Mouse (Mus musculus) adrenal gland, postnatal 10 days (tissue): ENCODE measurements around the gene Ormdl2. TPM values are rescaled to one million over a fixed set of nuclear protein-coding genes. Genes with fewer than 3 reads are reported as not detected.

Experiments
- DNase-seq: peaks from one replicate; pipeline ENCODE4 v3.0.0; 2021; ENCODE audit warnings: mixed read lengths
- total RNA-seq, 2 experiments: library from RNA; stranded (reverse); gene quantifications; 2 replicates each; pipeline ENCODE4 v1.2.3; 2021

The Ormdl2 gene
- total RNA-seq, 2 experiments from 2014 or later = 28.3 to 30.2 TPM

- DNase-seq = peak; percentile 69
Observed at GRCm38 (mm10) chr10:128803771-128804270, 17.6 kb downstream of the Ormdl2 start, which contains the start of gene Dnajc14. Dnajc14 (plus strand) TSS chr10:128804062.

GRCm38 (mm10) chr10:128803361-128803760, 18.1 kb downstream of the Ormdl2 start:
- DNase-seq = no peak

DNA sequence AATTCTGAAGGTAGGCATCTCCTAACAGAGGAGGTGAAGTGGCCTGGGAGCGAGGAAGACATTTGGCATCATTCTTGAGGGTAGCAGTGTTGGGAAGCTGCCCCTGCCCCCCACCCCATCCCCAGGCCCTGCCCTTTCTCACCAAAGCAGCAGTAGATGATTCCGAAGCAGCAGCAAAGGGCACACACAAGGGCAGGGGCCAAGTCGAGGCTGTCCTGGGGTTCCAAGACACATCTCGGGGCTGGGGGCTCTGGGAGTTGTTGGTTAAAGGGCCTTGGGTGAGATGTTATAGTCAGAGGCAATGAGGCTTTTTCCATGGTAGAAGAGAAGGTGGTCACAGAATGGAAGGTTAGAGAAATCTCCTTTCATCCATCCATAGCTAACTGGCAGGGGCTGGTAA, 18.5 kb downstream of the Ormdl2 start:
- DNase-seq = no peak

DNA sequence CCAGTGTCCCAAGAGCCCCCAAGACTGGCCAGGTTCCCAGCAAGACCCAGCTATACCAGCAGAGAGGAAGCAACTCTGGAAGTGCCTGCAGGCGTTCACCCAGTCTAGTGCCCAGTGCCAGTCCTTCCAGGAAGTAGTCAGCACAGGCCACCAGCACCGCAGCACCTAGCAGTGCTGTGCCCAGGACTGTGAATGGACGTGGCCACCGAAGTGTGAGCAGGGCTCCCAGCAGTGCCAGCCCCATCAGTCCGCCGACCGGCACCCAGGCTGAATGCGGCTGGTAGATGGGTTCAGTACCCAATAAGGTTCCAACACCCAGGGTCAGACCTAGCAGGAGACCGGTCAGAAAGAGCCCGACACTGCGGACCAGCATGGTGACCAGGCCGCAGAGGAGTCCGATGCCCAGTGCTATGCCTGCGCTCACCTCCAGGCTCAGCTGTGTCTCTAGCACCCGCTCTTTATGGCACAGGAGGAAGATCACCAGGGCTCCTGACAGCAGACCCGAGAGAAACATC, 19.4 kb downstream of the Ormdl2 start:
- no peak for DNase-seq

GRCm38 (mm10) chr10:128798676-128799075, 22.8 kb downstream of the Ormdl2 start:
- DNase-seq = no peak

- no peak for DNase-seq
Observed at GRCm38 (mm10) chr10:128795581-128795980, 25.9 kb downstream of the Ormdl2 start.

GRCm38 (mm10) chr10:128794391-128794790, 27.1 kb downstream of the Ormdl2 start:
- no peak for DNase-seq

DNA sequence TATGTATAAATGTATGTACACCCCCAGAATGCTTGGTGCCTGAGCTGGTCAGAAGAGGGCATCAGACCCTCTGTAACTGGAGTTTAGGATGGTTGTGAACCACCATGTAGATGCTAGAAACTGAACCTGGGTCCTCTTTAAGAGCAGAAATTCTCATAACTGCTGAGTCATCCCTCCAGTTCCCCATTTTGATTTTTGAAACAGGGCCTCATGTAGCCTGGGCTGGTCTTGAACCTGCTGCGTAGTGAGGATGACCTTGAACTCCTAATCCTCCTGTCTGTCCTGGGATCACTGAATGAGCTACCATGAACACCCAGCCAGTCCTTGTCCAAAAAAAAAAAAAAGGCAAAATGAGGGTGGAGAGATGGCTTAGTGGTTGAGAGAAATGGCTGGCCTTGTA, 28.2 kb downstream of the Ormdl2 start:
- DNase-seq = no peak

- no peak for DNase-seq
Observed at GRCm38 (mm10) chr10:128792041-128792440, 29.4 kb downstream of the Ormdl2 start.

- DNase-seq = peak; percentile 63
Observed at GRCm38 (mm10) chr10:128790398-128791124, 30.9 kb downstream of the Ormdl2 start, which contains the start of gene Mmp19. Mmp19 (plus strand) TSS chr10:128790910.

GRCm38 (mm10) chr10:128780200-128780599, 41.2 kb downstream of the Ormdl2 start:
- DNase-seq = no peak

GRCm38 (mm10) chr10:128779011-128779795, 42.2 kb downstream of the Ormdl2 start:
- peak; percentile 78 for DNase-seq

- no peak for DNase-seq
Observed at GRCm38 (mm10) chr10:128778441-128778840, 43.0 kb downstream of the Ormdl2 start.

DNA sequence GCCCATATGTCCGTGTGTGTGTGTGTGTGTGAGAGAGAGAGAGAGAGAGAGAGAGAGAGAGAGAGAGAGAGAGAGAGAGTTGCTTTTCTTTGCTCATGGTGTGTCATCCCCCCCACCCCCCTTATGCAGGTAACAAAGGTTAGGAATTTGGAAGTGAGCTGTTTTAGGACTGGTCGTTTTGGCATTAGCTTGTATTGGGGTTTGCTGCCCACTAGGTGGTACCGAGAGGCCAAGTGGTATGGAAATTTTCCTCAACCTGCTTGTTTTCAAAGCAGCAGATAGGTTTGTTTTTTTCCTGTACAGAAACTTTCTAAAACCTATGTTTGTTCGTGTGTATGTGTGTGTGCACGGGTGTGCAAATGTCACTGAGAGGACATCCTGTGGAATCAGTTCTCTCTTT, 47.8 kb downstream of the Ormdl2 start:
- no peak for DNase-seq

DNA sequence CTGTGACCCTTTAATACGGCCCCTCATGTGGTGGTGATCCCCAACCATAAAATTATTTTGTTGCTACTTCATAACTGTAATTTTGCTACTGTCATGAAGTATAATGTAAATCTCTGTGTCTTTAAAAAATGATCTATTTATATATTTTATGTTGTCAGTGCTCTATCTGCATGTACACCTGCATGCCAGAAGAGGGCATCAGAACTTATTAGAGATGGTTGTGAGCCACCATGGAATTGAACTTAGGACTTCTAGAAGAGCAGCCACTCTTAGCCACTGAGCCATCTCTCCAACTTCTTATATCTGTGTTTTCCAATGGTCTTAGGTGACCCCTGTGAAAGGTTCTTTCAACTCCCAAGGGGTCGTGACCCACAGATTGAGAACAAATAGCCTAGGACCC, 48.5 kb downstream of the Ormdl2 start:
- no peak for DNase-seq

Other genes starting within 250 kb of the Ormdl2 start
- gene Erbb3, start 232.0 kb downstream of the Ormdl2 start, total RNA-seq = 10 to 100 TPM in 1 of 2 experiments, 1 to 10 TPM in 1; 10.0 to 11.1 TPM
- gene Rps26, start 194.9 kb downstream of the Ormdl2 start, total RNA-seq = 100 to 1,000 TPM; 696 to 753 TPM
- gene Ikzf4, start 175.7 kb downstream of the Ormdl2 start, total RNA-seq = 1 to 10 TPM in 1 of 2 experiments, under 1 TPM in 1; 0.87 to 2.2 TPM
- 10 to 100 TPM; 19.8 to 24.2 TPM for gene Suox, start 147.6 kb downstream of the Ormdl2 start, total RNA-seq
- 10 to 100 TPM; 91.4 to 96.1 TPM for gene Rab5b, start 125.4 kb downstream of the Ormdl2 start, total RNA-seq
- 1 to 10 TPM; 2.1 to 2.7 TPM for gene Pmel, start 117.5 kb downstream of the Ormdl2 start, total RNA-seq
- gene Cdk2, start 116.6 kb downstream of the Ormdl2 start, total RNA-seq = 10 to 100 TPM; 33.2 to 38.6 TPM
- 10 to 100 TPM; 16.2 to 17.2 TPM for gene Dgka, start 76.8 kb downstream of the Ormdl2 start, total RNA-seq
- 10 to 100 TPM; 24.3 to 26.3 TPM for gene Pym1, start 73.8 kb downstream of the Ormdl2 start, total RNA-seq
- gene Mmp19, start 30.7 kb downstream of the Ormdl2 start, total RNA-seq = 10 to 100 TPM; 22.1 to 23.9 TPM
- gene Dnajc14, start 17.6 kb downstream of the Ormdl2 start, total RNA-seq = 10 to 100 TPM; 57.7 to 64.9 TPM
- gene Tmem198b, start 17.3 kb downstream of the Ormdl2 start, total RNA-seq = 10 to 100 TPM; 11.0 to 14.1 TPM
- gene Sarnp, start 4.3 kb downstream of the Ormdl2 start, total RNA-seq = 10 to 100 TPM; 52.0 to 55.0 TPM
- gene Gdf11, start 70.1 kb upstream of the Ormdl2 start, total RNA-seq = 1 to 10 TPM; 3.0 to 4.5 TPM
- gene Cd63, start 79.3 kb upstream of the Ormdl2 start, total RNA-seq = 100 to 1,000 TPM; 243 to 263 TPM
- gene Rdh5, start 101.2 kb upstream of the Ormdl2 start, total RNA-seq = 10 to 100 TPM; 16.4 to 22.8 TPM
- gene Bloc1s1, start 102.4 kb upstream of the Ormdl2 start, total RNA-seq = 100 to 1,000 TPM; 216 to 240 TPM
- 10 to 100 TPM; 24.4 to 36.7 TPM for gene Itga7, start 112.2 kb upstream of the Ormdl2 start, total RNA-seq
- gene Mettl7b, start 139.3 kb upstream of the Ormdl2 start, total RNA-seq = 10 to 100 TPM; 17.2 to 32.9 TPM
- gene Olfr9, start 167.8 kb upstream of the Ormdl2 start, total RNA-seq = not detected
- not detected for gene Olfr763, start 189.1 kb upstream of the Ormdl2 start, total RNA-seq
- gene Olfr764-ps1, start 218.3 kb upstream of the Ormdl2 start, total RNA-seq = not detected
- not detected for gene Olfr765, start 228.4 kb upstream of the Ormdl2 start, total RNA-seq
- gene Olfr766-ps1, start 247.3 kb upstream of the Ormdl2 start, total RNA-seq = not detected